Mouse (Mus musculus) thymus, adult 2 months (tissue): ENCODE results near the gene Pex11g. TPM values are rescaled to one million over a fixed set of nuclear protein-coding genes. Genes with fewer than 3 reads are reported as not detected.

Experiments
- DNase-seq: peaks from one replicate; pipeline ENCODE4 v3.0.0; 2021
- H3K27ac ChIP-seq: fragments of 200-500 bp; 2 replicates; pipeline ENCODE4 v1.5.1; 2012; ENCODE audit warnings: low read length, control low read depth; ENCODE audit not compliant: control insufficient read depth, insufficient read depth
- H3K27me3 ChIP-seq: fragments of 200-500 bp; 2 replicates; pipeline ENCODE4 v1.6.1; 2012; ENCODE audit warnings: mild to moderate bottlenecking, low read length, moderate library complexity, mixed read lengths; ENCODE audit not compliant: control insufficient read depth, insufficient read depth
- H3K36me3 ChIP-seq: fragments of 200-500 bp; 2 replicates; pipeline ENCODE4 v1.6.1; 2012; ENCODE audit warnings: mild to moderate bottlenecking, low read length, moderate library complexity; ENCODE audit not compliant: control insufficient read depth, insufficient read depth
- H3K4me1 ChIP-seq: fragments of 200-500 bp; replicated peaks from 2 replicates; pipeline ENCODE4 v1.6.1; 2012; ENCODE audit warnings: low read length; ENCODE audit not compliant: control insufficient read depth, insufficient read depth
- H3K4me3 ChIP-seq: fragments of 200-500 bp; 2 replicates; pipeline ENCODE4 v1.5.1; 2012; ENCODE audit warnings: mild to moderate bottlenecking, low read length, control low read depth, moderate library complexity; ENCODE audit not compliant: control insufficient read depth, insufficient read depth
- CTCF ChIP-seq: fragments of 200-500 bp; IDR thresholded peaks from 2 replicates; pipeline ENCODE4 v1.5.1; 2012; ENCODE audit warnings: mild to moderate bottlenecking, control low read depth, low read length, moderate library complexity, borderline replicate concordance; ENCODE audit not compliant: control insufficient read depth, poor library complexity, insufficient read depth; ENCODE audit errors: extremely low read depth
- POLR2A ChIP-seq: fragments of 200-500 bp; IDR thresholded peaks from 2 replicates; pipeline ENCODE4 v1.6.1; 2012; ENCODE audit warnings: mild to moderate bottlenecking, low read length, control low read depth, moderate library complexity; ENCODE audit not compliant: control insufficient read depth, poor library complexity, insufficient read depth; ENCODE audit errors: extremely low read depth
- WGBS: fragments of 180-500 bp; shearing (Covaris S2); methylation state at CpG from one replicate; pipeline ENCODE4 v1.1.7; 2018; 5-methylcytosine and 5-hydroxymethylcytosine counted together
- polyA plus RNA-seq: library from polyadenylated mRNA; depleted of rRNA; stranded (reverse); fragments of >200 nt; gene quantifications from 2 replicates; pipeline ENCODE4 v1.2.3, GENCODE M21; 2012

Pex11g gene
- polyA plus RNA-seq, 1 experiment = 3.1 TPM

GRCm38 (mm10) chr8:3481605-3482004, 14.1 kb upstream of the Pex11g start:
- DNase-seq = no peak
- no peak overlapping the region for H3K4me3 ChIP-seq

GRCm38 (mm10) chr8:3480221-3480785, 12.8 kb upstream of the Pex11g start:
- no peaks in the 10 kb centered on the region for H3K36me3 ChIP-seq
- no peak overlapping the region for H3K4me3 ChIP-seq
- no peak overlapping the region for H3K27ac ChIP-seq
- DNase-seq = no peak
- TF ChIP-seq CTCF = no peak
- no peak for TF ChIP-seq POLR2A
- H3K4me1 ChIP-seq = peaks cover 7% of the 10 kb centered on the region
- WGBS = 92% methylated on average over 4 of the region's 4 CpGs
- H3K27me3 ChIP-seq = no peaks in the 10 kb centered on the region; the same call in 1 of the 2 replicates

More at GRCm38 (mm10) chr8:3481605-3482004, 14.1 kb upstream of the Pex11g start:
- Histone ChIP-seq H3K27ac (no peak overlapping the region), H3K36me3 (no peaks in the 10 kb centered on the region), H3K4me1 (peaks cover 2% of the 10 kb centered on the region; the same call in 1 of the 2 replicates), H3K27me3 (no peaks in the 10 kb centered on the region)
- 66% methylated on average over 5 of the region's 5 CpGs for WGBS
- TF ChIP-seq CTCF (no peak), POLR2A (no peak)

GRCm38 (mm10) chr8:3475715-3476429, 8.4 kb upstream of the Pex11g start:
- H3K4me1 ChIP-seq = peaks cover 4% of the 10 kb centered on the region; the same call in 1 of the 2 replicates
- no peak overlapping the region for H3K27ac ChIP-seq
- no peaks in the 10 kb centered on the region for H3K36me3 ChIP-seq
- H3K27me3 ChIP-seq = no peaks in the 10 kb centered on the region; the same call in 1 of the 2 replicates
- TF ChIP-seq CTCF (no peak), POLR2A (no peak)
- no peak for DNase-seq
- WGBS = 35% methylated on average over 37 of the region's 37 CpGs
- no peak overlapping the region for H3K4me3 ChIP-seq

- no peaks in the 10 kb centered on the region for H3K36me3 ChIP-seq
- TF ChIP-seq CTCF (no peak), POLR2A (no peak)
- no peaks in the 10 kb centered on the region for H3K27me3 ChIP-seq
- peaks cover 5% of the 10 kb centered on the region; the same call in 1 of the 2 replicates for H3K4me1 ChIP-seq
- H3K27ac ChIP-seq = no peak within 1 kb of the TSS
- no peak within 1 kb of the TSS for H3K4me3 ChIP-seq
- no peak for DNase-seq
Measured at GRCm38 (mm10) chr8:3470562-3470961, 3.1 kb upstream of the Pex11g start, which contains the start of gene Tex45. TSS of gene Tex45 (plus strand) at chr8:3470862.

GRCm38 (mm10) chr8:3468838-3469237, 1.4 kb upstream of the Pex11g start:
- H3K27me3 ChIP-seq = no peaks in the 10 kb centered on the region
- TF ChIP-seq CTCF = no peak
- TF ChIP-seq POLR2A = no peak
- H3K27ac ChIP-seq = no peak overlapping the region
- 89% methylated on average over 1 of the region's 1 CpGs for WGBS
- DNase-seq = no peak
- H3K4me3 ChIP-seq = no peak overlapping the region
- no peaks in the 10 kb centered on the region for H3K36me3 ChIP-seq
- H3K4me1 ChIP-seq = peaks cover 5% of the 10 kb centered on the region; the same call in 1 of the 2 replicates

GRCm38 (mm10) chr8:3467886-3468545, 536 bp upstream of the Pex11g start:
- Histone ChIP-seq H3K4me1 (peaks cover 5% of the 10 kb centered on the region; the same call in 1 of the 2 replicates), H3K36me3 (no peaks in the 10 kb centered on the region), H3K27ac (no peak overlapping the region), H3K27me3 (no peaks in the 10 kb centered on the region), H3K4me3 (peak overlapping the region; percentile 52)
- TF ChIP-seq CTCF (no peak), POLR2A (no peak)
- no peak for DNase-seq
- 52% methylated on average over 9 of the region's 9 CpGs for WGBS
